Mouse (Mus musculus): ENCODE results near the gene Msrb1. TPM values are rescaled to one million over a fixed set of nuclear protein-coding genes. Genes with fewer than 3 reads are reported as not detected.

Msrb1 gene
- total RNA-seq, 2 experiments from 2014 or later: 195 to 331 TPM

DNA sequence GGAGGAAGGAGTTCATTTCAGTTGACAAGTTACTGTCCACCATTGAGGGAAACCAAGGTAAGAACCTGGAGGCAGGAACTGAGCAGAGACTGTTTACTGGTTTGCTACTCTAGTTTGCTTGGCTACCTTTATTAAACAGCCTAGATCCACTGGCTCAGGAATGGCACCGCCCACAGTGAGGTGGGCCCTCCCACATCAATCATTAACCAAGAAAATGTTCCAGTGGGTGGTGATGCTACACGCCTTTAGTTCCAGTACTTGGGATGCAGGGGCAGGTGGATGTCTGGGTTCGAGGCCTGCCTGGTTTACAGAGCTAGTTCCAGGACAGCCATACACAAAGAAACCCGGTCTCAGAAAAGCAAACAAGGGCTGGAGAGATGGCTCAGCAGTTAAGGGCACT, 1.8 kb downstream of the Msrb1 start:
- ATAC-seq (replicated peaks; ENCODE audit: poor library complexity, severe bottlenecking): no peak

DNA sequence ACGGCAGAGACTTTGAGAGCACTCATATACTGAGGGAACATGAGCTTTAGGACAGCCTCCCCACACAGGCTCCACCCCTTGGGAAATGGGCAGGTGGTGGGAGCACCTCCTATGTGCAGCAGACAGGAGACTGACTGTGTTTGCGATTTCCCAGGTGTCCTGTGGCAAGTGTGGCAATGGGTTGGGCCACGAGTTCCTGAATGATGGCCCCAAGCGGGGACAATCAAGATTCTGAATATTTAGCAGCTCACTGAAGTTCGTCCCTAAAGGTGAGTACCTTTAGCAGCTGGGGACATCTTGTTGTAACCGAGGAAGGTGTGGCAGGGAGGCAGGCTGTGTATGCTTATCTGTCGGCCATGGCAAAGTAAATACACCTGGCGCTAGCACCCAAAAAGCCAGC, 3.5 kb downstream of the Msrb1 start:
- no peak for ATAC-seq (replicated peaks; ENCODE audit: poor library complexity, severe bottlenecking)

DNA sequence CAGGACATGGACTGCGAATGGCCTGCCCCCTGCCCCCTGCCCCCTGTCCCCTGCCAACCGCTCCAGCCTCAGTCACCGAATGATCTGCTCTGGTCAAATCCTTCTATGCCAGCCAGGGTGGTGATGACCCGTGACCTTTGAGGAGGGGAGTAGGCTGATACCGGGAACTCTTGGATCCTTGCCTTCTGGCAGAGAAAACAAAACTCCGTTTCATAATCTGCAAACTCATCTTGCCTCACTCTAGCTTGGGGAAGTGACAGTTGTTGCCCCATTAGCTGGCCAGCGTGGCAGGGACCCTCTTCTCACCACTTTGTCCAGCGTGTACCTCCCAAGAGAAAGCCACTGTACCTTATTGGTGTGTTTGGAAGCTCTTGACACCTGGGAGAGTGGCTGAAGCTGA, 5.9 kb downstream of the Msrb1 start:
- peak; percentile 52 for ATAC-seq (replicated peaks; ENCODE audit: poor library complexity, severe bottlenecking)

DNA sequence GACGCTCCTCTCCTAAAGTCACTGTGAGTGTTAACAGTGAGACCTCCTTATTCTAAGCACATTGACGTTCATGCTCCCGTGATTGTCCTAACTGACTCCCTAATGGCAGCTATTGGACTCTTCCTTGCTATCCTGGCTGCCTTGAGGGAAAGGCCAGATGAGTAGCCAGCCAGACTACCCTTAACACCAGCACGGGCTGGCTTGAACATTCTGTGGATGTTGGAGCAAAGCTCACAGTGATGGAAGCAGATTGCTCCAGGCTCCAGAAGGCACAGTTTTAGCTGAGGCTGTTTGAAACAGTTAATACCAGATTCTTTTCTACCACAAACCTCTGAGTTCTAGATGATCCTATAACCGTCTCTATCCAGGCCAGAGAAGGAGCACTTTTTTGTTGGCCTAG, 7.5 kb downstream of the Msrb1 start:
- ATAC-seq (replicated peaks; ENCODE audit: poor library complexity, severe bottlenecking): no peak

DNA sequence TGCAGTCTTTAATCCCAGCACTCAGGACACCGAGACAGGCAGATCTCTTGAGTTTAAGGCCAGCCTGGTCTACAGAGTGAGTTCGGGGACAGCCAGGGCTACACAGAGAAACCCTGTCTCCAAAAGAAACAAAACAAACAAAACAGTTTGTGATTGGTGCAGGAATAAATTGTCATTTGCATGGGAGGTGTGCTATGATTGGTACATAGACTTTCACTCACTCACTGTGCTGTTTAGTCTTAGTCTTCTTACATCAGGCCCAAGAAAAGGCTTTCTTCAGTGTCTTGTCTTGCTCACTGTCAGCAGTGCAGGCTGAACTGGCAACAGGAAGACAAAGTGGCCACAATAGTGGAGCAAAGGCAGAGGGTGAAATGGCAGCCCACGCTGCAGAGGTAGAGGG, 7.9 kb downstream of the Msrb1 start:
- no peak for ATAC-seq (replicated peaks; ENCODE audit: poor library complexity, severe bottlenecking)

DNA sequence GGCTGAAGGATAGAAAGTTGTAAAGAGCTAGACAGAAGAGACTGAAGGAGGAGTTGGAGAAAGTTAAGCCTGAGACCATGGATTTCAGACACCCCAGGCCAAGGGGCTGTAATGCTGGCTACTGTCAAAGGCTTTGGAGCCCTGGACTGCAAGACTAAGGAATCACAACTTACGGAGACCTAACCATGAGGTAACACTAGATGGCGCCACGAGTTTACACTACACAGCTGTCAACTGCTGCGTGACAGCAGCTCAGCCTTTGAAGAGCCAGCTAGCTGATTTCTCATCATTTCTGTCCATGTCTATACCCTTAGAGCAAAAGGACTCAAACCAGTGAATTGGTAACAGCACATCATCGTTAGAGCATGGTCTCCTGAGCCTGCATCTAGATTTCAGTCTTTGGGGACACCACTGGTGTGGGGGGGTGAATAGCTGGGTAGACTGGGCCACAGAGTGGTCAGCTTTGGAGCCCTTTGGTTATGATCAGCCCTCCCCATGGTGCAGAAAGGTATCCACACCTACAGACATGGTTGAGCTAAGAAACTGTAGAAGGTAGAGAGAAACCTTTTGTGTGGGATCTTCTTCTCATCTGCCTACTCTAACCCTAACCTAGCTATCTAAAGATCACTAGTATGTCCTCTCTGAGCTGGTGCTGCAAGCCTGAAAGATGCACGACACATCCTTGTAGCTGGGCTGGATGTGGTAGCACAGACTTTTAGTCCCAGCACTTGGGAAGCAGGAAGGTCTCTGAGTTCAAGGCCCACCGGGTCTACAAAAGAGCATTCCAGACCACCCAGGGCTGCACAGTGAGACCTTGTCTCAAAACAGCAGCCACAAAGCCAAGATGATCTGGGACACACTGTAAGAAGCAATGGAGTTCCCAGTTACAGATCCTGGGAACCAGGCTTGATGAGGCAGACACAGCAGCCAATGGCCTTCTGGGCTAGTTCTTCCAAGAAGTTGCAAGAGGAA, 9.4 kb downstream of the Msrb1 start:
- peak; percentile 78 for ATAC-seq (replicated peaks; ENCODE audit: poor library complexity, severe bottlenecking)

DNA sequence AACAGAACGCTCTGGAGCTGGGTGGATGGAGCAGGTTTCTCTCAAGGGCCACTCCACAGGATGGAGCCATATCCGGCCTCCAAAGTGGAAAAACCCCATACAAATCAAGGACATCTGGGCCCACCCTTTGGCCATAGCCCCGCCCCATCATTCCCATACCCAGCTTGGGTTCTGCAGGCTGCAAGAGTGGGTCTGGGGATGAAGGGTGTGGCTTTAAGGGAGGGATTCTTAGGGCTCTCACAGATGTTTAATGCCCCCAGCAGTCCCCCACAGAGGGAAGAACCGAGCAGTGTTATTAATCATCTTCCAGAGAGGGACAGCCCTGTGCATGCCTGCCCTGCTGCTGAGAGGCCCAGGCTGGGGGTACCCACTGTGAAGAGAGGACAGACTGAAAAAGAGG, 10.5 kb downstream of the Msrb1 start:
- no peak for ATAC-seq (replicated peaks; ENCODE audit: poor library complexity, severe bottlenecking)

DNA sequence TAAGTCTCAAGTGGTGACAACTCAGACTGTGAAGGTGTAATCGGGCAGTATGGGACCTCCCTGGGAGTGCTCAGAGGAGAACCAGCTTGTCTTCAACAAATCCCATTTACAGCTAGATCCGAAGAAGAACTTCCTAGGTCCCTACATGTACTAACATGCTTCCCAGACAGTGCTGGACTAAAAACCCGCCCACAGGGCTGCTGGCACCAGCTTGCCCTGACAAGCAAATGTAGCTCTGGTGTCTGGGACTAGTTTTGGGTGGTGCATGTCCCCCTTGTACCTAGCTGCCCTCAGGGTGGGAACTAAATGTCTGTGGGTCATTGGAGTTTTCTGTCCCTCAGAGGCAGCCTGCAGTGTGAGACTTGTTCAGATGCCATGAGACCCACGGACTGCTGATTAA, 15.1 kb downstream of the Msrb1 start:
- no peak for ATAC-seq (replicated peaks; ENCODE audit: poor library complexity, severe bottlenecking)

DNA sequence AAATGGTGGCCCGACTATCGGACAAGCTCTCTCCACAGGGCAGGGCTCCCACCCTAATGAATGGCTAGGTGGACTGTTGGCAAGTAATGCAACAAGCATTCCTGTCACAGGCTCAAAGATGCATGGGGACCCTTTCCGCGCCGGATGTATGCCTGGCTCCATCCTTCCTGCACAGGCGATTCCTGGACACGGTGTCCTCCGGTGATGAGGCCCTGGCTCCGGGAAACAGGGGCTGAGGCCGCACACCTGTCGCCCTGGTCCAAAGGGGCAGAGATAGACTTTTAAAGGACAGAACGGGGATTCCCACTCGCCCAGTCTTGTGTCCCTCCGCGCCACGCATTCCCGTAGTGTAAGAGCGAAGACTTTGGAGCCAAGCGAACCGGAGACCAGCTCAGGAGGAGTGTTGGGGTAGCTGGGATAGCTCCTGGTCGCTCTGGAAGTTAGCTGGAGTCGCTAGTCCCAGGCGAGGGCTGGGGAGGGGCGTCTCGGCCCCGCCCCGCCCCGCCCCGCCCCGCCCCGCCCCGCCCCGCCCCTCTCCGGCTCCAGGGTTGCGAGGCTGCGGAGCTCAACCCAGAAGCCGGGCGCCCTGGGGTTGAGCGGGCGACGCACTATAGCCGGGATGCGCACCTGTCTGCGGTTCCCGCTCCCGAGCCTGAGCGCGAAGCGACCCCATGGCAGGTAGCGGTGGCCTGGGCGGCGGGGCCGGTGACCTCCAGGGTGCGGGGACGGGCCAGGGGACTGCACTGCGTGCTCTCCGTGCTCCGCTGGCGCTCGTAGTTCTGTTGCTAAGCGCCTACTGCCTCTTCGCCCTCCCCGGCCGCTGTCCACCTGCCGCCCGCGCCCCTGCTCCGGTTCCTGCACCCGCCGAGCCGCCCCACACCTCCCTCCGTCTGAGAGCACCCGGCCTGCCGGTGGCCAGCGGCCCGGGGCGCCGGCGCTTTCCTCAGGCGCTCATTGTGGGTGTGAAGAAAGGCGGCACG, 16.3 kb downstream of the Msrb1 start, which contains the start of gene Hs3st6:
TSS of gene Hs3st6 (plus strand) at position 574 of the 980 bp plus-strand sequence.
- ATAC-seq (replicated peaks; ENCODE audit: poor library complexity, severe bottlenecking): peak; percentile 47

DNA sequence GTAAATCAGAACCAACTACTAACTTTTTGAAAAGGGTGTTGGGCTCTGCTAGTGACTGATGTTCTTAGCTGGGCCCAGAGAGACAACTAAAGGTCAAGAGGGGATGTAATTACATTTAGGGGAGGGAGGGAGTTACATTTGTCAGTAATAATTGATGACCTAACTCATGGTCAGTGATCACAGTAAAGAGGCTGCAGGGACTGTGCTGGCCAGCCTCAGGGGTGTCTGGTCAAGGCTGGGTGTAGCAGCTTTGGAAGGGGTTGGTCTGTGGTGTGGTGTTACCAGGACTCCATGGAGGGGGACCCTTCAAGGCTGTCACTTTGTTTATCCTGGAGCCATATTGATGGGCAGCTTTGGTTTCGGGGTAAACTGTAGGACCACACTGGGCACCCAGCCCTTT, 21.0 kb downstream of the Msrb1 start:
- no peak for ATAC-seq (replicated peaks; ENCODE audit: poor library complexity, severe bottlenecking)

DNA sequence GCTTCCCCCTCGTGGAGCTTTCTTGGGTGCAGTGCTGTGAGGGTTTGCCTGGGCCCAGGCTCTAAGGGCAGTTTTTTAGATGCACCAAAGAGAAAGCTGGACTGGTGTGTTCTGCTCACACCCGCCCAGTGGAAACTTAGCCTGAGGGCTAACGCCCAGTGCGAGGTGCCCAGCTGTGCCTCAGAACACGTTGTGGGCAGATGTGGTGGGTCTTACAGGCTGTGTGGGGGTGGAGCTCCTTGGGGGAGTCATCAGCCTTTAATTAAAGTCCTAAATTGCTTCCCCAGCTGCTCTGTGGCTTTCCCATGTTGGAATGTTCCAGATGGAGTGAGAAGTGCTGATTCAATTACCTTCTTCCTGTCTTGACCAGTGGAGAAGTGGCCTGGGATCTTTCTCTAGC, 24.7 kb downstream of the Msrb1 start:
- no peak for ATAC-seq (replicated peaks; ENCODE audit: poor library complexity, severe bottlenecking)

DNA sequence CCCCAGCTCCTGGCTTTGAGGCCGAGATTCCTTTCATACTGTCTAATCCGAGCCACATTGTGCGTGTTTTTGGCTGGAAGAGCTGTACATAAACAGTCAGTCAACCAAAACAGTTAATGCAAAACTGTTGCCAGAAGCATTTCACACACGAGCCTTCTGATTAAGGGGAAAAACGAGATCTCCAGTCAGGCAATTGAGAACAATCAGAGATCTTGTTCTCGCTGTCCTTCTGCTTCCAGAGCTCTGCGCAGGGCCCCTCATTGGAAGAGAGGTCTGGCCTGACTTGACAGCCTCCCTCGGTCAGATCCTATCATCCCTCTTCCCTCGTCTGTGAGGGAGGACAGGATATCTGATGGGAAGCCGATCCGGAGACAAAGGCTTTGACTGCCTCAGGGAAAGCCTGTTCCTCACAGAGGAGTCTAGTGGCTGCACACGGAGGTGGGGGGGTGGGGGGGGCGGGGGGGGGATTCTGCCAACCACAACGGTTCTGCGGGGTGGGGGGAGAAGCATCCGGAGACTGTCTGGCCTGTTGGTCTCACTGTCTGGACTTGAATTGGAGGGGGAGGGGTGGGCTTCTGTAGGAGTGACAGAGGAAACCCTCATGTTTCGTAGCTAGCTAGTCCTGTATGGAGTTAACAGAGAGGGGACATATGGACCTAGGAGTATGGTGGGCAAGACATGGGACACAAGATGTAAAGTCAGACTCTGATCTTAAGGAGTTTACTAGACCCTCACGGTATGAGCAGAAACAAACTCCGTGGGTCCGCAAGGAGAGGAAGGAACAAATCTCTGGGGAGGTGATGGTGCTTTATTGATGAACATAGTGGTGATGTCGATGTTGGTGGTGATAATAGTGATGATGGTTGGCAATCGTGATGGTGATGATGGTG, 28.8 kb downstream of the Msrb1 start:
- ATAC-seq (replicated peaks; ENCODE audit: poor library complexity, severe bottlenecking): no peak

DNA sequence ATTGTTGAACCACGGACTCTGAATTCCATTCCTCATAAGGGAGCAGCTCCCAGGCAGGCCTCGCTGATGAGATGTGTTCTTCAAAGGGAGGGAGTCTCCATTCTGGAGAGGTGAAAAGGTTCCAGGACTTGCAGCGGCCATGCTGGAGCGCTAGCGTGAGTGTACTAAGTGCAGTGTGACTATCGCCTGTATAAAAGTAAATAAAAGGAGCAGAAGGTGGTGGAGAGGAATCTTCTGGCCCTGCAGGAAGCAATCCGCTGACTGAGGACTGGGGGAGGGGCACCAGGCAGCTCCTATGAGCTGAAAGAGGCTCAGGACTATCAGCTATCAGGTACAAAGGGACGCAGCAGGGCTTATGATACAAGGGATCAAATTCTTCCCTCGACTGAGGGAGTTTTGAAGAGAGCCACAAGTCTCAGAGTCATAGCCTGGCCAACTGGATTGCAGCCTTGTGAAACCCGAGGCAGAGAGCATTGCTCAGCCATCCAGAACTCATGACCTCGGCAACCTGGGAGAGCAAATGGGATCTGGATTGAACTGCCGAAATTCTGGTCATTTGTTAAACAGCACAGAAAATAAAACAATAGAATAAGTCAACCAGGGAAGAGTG, 29.9 kb downstream of the Msrb1 start:
- no peak for ATAC-seq (replicated peaks; ENCODE audit: poor library complexity, severe bottlenecking)

DNA sequence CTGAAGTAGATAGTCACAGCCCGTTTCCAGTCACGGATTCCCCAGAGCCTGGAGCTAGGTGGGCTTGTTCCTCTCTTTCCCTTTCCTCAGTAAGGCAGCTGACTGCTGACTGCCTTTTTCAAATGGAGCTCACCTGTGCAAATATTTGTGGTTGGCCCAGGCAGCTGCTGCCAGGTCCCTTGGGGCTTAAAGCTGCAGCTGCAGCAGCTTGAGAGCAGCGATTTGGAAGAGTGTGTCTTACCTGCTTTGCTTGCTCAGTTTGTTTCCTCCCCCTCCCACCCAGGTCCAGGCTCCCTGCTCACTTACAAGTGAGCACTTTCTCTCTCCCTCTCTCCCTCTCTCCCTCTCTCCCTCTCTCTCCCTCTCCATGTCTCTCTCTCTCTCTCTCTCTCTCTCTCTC, 32.7 kb downstream of the Msrb1 start:
- ATAC-seq (replicated peaks; ENCODE audit: poor library complexity, severe bottlenecking): no peak

DNA sequence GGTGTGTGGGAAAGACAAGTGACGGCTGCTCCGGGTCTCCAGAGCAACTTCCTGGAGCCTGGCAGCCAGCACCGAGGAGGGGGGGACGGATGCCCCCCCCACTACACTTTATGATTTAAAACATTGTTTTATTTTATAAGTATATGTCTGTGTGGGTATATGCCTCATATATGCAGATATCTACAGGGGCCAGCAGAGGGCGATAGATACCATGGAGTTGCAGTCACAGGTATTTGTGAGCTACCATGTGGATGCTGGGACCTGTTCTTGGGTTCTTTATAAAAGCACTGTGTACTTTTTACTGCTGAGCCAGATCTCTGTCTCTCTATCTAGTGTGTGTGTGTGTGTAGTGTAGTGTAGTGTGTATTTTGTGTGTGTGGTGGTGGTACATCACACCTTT, 36.8 kb downstream of the Msrb1 start:
- ATAC-seq (replicated peaks; ENCODE audit: poor library complexity, severe bottlenecking): no peak; the same call in 1 of the 2 replicates

DNA sequence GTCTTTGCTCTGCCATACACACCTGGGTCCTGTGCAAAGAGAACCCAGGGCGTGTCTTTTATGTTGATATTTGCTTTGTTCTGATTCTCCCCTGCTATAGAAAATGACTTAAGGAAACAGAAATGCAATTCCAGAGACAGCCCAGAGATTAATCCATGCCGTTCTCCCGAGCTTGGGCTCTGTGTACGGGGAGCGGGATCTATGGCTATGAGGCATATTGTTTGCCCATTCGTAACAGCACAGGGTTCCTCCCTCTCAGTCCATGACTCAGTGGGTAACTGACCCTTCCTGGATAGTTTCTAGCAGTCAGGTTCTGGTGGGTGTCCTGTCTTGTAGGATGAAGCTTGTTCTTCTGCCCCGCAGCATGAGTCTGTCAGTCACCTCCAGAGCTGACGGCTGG, 38.7 kb downstream of the Msrb1 start:
- ATAC-seq (replicated peaks; ENCODE audit: poor library complexity, severe bottlenecking): no peak

DNA sequence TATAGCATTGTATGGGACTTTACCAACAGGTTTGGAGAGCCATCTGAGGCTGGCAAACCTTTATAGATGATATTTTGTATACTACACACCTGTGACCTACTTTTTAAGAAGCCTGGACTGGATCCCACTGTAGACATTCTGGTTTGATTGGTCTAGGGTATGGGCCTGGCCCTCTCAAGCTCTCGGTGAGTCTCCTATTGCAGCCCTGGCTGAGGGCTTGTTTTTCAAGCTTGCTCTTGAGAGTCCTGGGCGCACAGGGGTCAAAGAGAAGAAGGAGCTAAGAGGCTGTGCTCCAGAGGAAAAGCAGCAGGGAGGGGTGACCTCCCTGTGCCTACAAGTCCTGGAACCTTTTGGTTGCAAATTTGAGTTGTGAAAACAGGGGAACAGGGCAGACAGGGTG, 40.6 kb downstream of the Msrb1 start:
- ATAC-seq (replicated peaks; ENCODE audit: poor library complexity, severe bottlenecking): no peak

DNA sequence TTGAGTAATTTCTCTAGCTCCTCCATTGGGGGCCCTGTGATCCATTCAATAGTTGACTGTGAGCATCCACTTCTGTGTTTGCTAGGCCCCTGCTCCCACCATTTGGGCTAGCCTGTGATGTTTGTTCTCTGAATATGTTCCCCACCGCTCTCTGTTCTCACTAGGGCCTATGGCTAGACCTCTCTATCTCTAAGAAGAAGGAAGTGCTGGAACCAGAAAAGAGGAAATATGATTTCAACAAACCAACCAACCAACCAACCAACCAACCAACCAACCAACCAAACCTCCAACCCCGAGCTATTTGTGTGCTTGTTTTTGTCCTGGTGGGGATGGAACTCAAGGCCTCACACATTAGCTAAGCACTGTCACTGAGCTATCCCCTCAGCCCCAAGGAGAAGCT, 44.4 kb downstream of the Msrb1 start:
- peak; percentile 68 for ATAC-seq (replicated peaks; ENCODE audit: poor library complexity, severe bottlenecking)

DNA sequence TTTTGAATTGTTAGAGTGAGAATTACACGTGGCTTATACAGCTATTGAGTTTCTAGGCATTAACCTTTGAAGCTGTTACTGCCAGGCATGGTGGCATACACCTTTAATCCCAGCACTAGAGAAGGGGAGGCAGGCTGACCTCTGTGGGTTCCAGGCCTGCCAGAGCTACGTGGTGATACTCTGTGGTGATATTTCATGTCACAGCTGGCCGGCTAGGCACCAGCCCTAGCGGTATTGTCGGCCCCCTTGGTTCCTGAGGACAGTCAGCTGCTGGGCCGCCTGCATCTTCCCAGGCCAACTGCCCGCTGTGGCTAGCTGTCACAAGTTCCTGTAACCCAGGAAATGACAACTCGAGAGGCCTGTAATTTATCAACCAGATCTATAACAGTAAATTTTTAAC, 55.7 kb downstream of the Msrb1 start:
- ATAC-seq (replicated peaks; ENCODE audit: poor library complexity, severe bottlenecking): no peak; the same call in 1 of the 2 replicates
